Mouse (Mus musculus) layer of hippocampus, postnatal 14 days (tissue): ENCODE measurements around the gene Elmod1. TPM values are rescaled to one million over a fixed set of nuclear protein-coding genes. Genes with fewer than 3 reads are reported as not detected.

Experiments used
- DNase-seq, 2 experiments: peaks; one replicate each; pipeline ENCODE4 v3.0.0; 2021 to 2022; ENCODE audit warnings: low spot score in 2 of 2, mixed read lengths in 1 of 2
- total RNA-seq, 2 experiments: library from RNA; stranded (reverse); gene quantifications; 2 replicates each; pipeline ENCODE4 v1.2.3; 2021

Elmod1 gene
- total RNA-seq, 2 experiments from 2014 or later = 203 to 208 TPM

DNA sequence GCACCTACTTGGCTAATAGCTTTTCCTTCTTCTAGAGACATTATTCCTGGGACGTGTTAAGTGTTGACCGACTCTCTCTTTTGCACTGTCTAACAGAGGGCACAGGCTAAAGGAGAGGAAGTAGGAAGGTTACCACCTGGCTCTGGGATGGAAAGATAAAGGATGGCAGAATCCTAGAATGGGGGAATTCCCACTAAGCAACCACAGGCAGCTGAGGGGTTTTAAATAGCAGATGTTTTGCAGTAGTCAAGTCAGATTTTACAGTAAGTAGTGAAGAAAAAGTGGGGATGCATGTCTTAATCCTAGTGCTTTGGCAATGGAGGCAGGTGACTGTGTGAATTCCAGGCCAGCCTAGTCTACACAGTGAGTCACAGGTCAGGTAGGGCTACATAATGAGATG lies 64.3 kb downstream of the Elmod1 start:
- DNase-seq = no peak

DNA sequence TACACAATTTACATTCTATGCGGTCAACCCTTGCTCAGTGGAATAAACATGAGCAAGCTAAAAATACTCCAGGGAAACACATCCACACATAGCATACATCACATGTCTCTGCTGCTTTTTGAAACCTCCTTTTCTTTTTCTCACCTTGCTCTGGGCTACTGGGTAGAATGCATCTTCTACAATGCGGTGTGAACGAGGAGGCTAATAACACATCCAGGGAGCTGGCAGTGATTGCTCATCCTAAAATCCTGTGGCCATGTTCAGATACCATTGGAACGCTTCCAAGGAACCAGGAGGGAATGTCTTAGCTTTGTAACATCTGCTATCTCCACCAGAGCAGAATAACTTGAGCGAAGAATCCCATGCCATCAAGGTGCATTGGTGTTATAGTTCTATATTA lies 64.8 kb downstream of the Elmod1 start:
- no peak for DNase-seq

DNA sequence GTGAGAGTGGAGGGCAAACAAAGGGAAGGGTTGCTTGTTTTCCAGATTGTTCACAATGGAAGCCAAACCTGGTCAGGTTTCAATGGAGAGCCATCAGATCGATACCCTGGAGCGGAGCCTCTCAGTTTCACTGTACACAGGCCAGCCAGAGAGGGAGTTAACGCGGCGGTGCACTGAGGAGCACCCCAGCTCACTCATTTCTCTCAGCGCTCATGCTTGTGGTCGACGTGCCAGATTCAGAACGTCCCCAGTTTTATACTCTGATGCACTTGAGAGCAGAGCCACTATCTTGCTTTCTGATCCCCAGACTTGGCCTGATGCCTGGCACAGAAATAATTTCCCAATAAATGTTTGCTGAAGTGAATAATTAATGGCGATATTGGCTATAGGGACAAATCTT lies 68.3 kb downstream of the Elmod1 start:
- no peak for DNase-seq

DNA sequence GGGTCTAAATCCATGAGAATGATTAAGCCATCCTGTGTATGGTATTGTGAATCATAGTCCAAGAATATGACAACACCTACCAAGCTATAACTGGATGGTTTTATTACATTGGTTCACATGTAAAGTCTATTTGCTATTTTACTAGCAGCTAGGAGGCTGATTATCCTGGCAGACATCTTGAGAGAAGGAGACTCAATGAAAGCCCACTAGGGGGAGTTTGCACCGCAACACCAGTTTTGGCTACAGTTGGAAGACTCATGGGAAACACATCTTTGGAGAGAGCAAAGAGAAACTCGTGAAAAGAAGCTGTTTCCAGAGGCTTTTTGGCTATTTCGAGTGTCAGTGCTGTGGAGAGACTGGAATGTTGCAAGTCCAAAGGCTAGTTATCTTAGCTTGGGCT lies 69.7 kb downstream of the Elmod1 start:
- DNase-seq = no peak

DNA sequence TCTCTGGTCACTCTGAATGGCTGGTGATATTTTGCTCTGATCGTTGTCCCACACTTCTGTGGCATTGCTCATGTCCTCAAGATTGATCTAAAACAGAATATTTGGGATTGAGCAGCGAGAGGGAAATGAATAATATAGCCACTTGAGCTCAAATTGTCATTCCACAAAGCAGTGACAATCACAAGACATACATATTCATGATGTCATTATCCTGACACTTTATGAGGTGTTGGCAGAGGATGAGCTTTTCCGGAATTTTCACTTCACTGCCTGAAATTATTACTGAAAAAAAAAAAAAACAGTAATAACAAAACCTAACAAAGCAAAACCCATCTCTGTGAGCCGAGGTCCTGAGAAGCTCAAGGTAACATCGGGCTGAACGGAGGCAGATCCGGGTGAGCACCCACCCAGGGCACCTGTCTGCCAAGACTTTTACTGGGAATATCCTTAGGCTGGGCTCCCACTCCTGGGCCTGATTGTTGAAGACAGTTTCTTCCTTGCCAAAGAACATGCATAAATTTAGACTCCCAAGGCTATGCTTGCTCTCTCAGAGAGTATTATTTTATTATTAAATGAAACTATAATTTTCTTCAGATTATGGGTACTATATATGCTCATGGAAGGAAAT lies 71.8 kb downstream of the Elmod1 start:
- DNase-seq = no peak

DNA sequence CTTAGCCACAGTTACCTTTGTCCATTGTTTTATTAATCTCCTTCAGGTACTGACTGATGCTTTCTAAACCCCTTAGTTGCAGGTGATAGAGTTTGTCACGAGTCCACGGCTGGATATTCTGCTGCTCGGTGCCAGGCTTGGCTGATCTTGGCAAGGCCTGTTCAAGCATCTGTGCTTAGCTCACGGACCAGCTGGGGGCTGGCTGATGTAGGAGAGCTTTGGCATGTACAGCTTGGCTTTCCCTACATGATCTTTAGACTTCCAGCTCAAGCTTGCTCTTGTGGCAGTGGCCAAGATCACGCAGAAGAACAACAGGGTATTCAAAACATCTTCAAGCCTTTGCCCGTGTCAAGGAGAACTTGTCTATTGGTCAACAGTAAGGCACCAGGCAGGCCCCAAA lies 75.3 kb downstream of the Elmod1 start:
- peak; percentile 69 for DNase-seq

DNA sequence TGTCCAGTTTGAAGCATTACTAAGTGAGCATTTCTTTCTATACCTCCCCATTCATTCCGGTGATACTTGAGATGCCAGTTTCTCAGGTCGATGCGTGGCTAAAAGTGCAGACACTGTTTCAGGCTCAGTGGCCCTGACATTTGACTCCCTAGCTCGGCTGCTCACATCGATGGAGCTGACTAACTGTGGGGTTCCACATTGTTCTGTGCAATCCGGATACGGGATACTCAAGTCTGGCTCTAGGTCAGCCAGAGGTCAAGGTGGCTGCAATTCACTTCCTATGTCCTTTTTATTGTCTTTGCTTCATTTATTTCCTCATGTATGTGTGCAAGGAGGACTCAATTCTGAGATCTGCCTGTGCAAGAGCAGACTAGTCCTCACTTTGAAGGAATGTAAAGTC lies 79.3 kb downstream of the Elmod1 start:
- no peak for DNase-seq

DNA sequence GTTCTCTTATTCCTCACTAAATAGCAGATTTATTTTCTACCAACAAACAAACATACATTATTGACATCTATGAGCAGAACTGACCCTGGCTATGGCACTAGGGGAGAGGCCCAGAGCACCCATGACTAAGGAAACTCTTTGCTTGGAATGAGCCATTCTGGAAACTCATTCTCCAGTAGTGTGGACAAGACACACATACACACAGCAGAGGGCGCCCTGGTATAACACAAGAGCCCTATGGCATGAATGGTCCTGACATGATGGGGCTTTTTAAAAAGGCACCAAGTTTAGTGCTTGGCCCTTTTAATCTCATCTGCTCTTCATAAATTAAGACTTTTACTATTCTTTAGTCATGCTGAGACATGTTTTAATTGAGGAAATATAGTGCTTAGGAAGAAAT lies 85.0 kb downstream of the Elmod1 start:
- peak; percentile 68 to 84 for DNase-seq

DNA sequence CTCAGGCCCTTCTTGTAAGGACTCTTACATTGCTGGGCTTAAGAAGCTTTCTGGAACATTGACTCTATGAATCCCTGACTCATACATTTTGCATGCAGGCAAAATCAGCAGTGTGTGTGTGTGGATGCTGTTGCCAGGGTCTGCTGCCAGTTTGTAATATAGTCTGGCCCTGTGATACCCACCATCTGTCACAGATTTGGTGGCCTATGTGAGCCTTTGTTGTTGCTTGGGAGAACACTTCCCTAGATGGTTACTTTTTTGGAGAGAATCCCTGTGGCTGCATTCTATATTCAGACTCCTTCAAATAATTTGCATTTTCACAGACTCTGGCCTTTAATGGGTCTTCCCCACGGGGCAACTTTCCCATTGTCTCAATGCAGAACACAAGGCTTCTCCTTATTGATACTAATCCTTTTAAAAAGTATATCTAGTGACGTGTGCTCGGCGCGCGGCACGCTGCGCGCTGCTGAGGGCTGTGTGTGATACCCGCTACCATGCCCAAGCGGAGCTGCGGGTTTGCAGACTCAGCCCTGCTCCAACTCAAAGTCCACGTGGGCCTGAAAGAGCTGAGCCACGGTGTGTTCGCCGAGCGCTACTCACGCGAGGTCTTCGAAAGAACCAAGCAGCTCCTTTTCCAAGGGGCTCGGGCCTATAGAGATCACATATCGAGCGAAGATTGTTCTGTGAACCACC lies 91.4 kb downstream of the Elmod1 start:
- no peak for DNase-seq

DNA sequence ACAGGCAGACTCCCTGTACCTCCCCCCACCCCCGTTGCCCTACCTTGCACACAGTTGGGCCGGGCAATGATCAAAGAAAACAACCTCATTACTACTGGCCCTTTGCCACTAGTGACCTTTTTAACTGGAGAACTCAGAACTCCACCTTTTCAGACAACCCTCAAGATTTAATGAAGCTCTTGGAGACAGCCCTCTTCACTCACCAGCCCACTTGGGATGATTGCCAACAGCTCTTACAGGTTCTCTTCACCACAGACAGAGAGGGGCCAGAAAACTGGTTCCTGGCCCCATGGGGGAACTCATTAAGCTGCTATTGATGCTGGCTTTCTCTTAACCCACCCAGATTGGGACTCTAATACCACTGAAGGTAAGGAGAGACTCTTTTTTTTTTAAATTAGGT lies 97.7 kb downstream of the Elmod1 start:
- no peak for DNase-seq

DNA sequence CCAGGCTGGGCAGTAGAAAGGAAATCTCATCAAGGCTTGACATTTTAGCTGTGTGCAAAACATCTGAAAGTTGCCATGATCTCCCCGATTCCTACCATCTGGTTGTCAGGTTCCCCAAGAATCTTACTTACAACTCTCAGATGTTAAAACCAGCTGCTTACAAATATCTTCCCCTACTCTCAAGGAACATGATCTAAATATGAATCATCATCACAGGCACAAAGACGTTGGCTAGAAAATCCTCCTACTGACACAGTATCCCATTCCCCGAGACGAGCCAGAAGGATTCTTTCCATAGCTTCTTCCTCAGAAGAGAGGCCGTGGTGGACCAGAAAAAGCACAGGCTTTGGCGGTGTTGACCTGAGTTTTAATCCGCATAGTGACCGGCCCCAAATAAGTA lies 101.9 kb downstream of the Elmod1 start:
- no peak for DNase-seq

Other genes with a start within 250 kb of the Elmod1 start
- gene Slc35f2, start 203.8 kb downstream of the Elmod1 start, total RNA-seq = 1 to 10 TPM; 5.9 to 6.6 TPM
- under 1 TPM; 0.29 to 0.99 TPM for gene Sln, start 125.1 kb downstream of the Elmod1 start, total RNA-seq
- gene Tnfaip8l3, start 93.1 kb upstream of the Elmod1 start, total RNA-seq = 10 to 100 TPM; 24.3 to 26.7 TPM